Mouse (Mus musculus): Measurements from ENCODE around the gene Tspan14. TPM values are rescaled to one million over a fixed set of nuclear protein-coding genes. Genes with fewer than 3 reads are reported as not detected.
A peak's percentile ranks its signal among the peaks of the same experiment; 100 is the strongest.

Tspan14 gene
- polyA plus RNA-seq (2015; fragmentation: Nextera tagmentation; extraction: Ambion mirVana), result 77.3 and 88.1 TPM in 2 replicates

DNA sequence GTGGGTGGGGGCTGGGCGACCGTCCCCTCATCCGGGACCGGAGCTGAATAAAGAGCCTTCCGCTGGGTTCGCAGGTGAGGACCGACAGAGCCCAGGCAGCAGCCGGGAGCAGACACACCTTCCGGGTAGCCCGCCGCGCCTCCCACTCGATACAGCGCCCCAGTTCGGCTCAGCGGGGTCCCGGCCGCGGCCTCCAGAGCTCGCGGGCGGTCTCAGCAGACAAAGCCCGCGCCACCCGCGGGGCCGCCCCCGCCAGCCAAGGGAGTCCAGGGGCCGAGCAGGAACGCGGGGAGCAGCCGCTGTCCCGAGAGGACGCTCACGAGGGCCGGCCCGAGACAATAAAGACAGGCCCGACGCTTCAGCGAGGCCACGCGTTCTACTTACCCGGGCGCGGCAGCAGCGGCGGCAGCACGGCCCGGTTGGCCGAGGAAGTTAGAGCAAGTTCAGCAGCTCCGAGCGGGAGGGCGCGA is at the start of gene Tspan14:
Gene Tspan14 (minus strand): TSS at position 416 of the 470 bp plus-strand sequence.
- Histone ChIP-seq H3K9me3 (replicated peaks; ENCODE audit: control insufficient read depth, low read length) (no peaks in the 10 kb centered on the region), H3K4me2 (ENCODE audit: low read depth, low read length) (peak within 1 kb of the TSS; percentile 82), H3K27ac (ENCODE audit: low read length) (peak within 1 kb of the TSS; percentile 97), H3K4me1 (ENCODE audit: control insufficient read depth, insufficient read depth, low read length) (peaks cover 37% of the 10 kb centered on the region), H3K4me3 (replicated peaks; ENCODE audit: low read length) (peak within 1 kb of the TSS; percentile 90), H3K27me3 (ENCODE audit: control insufficient read depth, insufficient read depth, low read length) (no peaks in the 10 kb centered on the region), H3K36me3 (ENCODE audit: control insufficient read depth, insufficient read depth, low read length) (no peaks in the 10 kb centered on the region), H3K9ac (ENCODE audit: low read length) (peak within 1 kb of the TSS; percentile 97)
- WGBS, result 0% methylated on average over 51 of the region's 54 CpGs
- ATAC-seq (ENCODE audit: insufficient read depth, low FRiP score), result peak; percentile 46

DNA sequence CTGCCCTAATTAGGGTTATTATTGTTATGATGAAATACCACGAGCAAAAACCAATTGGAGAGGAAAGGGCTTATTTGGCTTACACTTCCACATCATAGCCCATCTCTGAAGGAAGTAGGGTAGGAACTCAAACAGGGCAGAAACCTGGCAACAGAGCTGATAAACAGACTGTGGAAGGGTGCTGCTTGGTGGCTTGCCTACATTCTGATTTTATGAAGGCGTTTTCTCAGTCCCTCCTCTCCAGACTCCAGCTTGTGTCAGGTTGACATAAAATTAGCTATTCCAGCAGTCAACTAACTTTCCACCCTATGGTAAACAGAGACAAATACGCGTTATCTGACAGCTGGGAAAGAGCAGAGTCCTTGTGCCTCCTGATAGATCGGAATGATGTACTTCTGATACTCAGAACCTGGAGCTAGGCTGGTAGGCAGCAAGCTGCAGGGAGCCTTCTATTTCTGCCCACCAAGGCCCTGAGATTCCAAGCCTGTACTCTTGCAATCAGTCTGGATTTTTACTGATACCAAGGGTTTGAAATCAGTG is 48.2 kb upstream of the Tspan14 start:
- Histone ChIP-seq H3K36me3 (ENCODE audit: control insufficient read depth, insufficient read depth, low read length) (no peaks in the 10 kb centered on the region), H3K27me3 (ENCODE audit: control insufficient read depth, insufficient read depth, low read length) (no peaks in the 10 kb centered on the region), H3K4me3 (replicated peaks; ENCODE audit: low read length) (no peak overlapping the region), H3K9me3 (replicated peaks; ENCODE audit: control insufficient read depth, low read length) (no peaks in the 10 kb centered on the region), H3K4me1 (ENCODE audit: control insufficient read depth, insufficient read depth, low read length) (0 out of 2 replicates have a peak, but pooled peaks cover 7% of the 10 kb centered on the region), H3K27ac (ENCODE audit: low read length) (no peak overlapping the region), H3K9ac (ENCODE audit: low read length) (no peak overlapping the region), H3K4me2 (ENCODE audit: low read depth, low read length) (no peak overlapping the region)
- WGBS, result 56% methylated on average over 5 of the region's 5 CpGs
- ATAC-seq (ENCODE audit: insufficient read depth, low FRiP score), result no peak

GRCm38 (mm10) chr14:41013630-41014613 is 47.3 kb upstream of the Tspan14 start, which contains the start of gene Fam213a:
Gene Fam213a, minus strand, starts transcription at chr14:41013788.
- 0 out of 2 replicates have a peak, but pooled peaks cover 7% of the 10 kb centered on the region for H3K4me1 ChIP-seq (ENCODE audit: control insufficient read depth, insufficient read depth, low read length)
- ATAC-seq (ENCODE audit: insufficient read depth, low FRiP score), result peak; percentile 94
- peak within 1 kb of the TSS; percentile 57 for H3K4me3 ChIP-seq (replicated peaks; ENCODE audit: low read length)
- H3K4me2 ChIP-seq (ENCODE audit: low read depth, low read length), result peak within 1 kb of the TSS; percentile 86
- peak within 1 kb of the TSS; percentile 77 for H3K9ac ChIP-seq (ENCODE audit: low read length)
- H3K27ac ChIP-seq (ENCODE audit: low read length), result peak within 1 kb of the TSS; percentile 22; the same call in 1 of the 2 replicates
- 4% methylated on average over 32 of the region's 32 CpGs for WGBS
- H3K27me3 ChIP-seq (ENCODE audit: control insufficient read depth, insufficient read depth, low read length), result no peaks in the 10 kb centered on the region
- H3K36me3 ChIP-seq (ENCODE audit: control insufficient read depth, insufficient read depth, low read length), result no peaks in the 10 kb centered on the region
- H3K9me3 ChIP-seq (replicated peaks; ENCODE audit: control insufficient read depth, low read length), result no peaks in the 10 kb centered on the region

GRCm38 (mm10) chr14:41013143-41013542 is 46.5 kb upstream of the Tspan14 start:
- WGBS, result 12% methylated on average over 9 of the region's 9 CpGs
- ATAC-seq (ENCODE audit: insufficient read depth, low FRiP score), result no peak
- H3K27ac ChIP-seq (ENCODE audit: low read length), result no peak overlapping the region

GRCm38 (mm10) chr14:41011916-41012315 is 45.3 kb upstream of the Tspan14 start:
- no peak overlapping the region for H3K4me2 ChIP-seq (ENCODE audit: low read depth, low read length)
- no peak overlapping the region for H3K4me3 ChIP-seq (replicated peaks; ENCODE audit: low read length)
- no peaks in the 10 kb centered on the region for H3K36me3 ChIP-seq (ENCODE audit: control insufficient read depth, insufficient read depth, low read length)
- no peak overlapping the region for H3K27ac ChIP-seq (ENCODE audit: low read length)
- no peaks in the 10 kb centered on the region for H3K9me3 ChIP-seq (replicated peaks; ENCODE audit: control insufficient read depth, low read length)
- no peaks in the 10 kb centered on the region for H3K27me3 ChIP-seq (ENCODE audit: control insufficient read depth, insufficient read depth, low read length)
- peaks cover 21% of the 10 kb centered on the region; the same call in 1 of the 2 replicates for H3K4me1 ChIP-seq (ENCODE audit: control insufficient read depth, insufficient read depth, low read length)
- no peak overlapping the region for H3K9ac ChIP-seq (ENCODE audit: low read length)
- WGBS, result 73% methylated on average over 3 of the region's 3 CpGs
- ATAC-seq (ENCODE audit: insufficient read depth, low FRiP score), result no peak

More at GRCm38 (mm10) chr14:41013143-41013542, 46.5 kb upstream of the Tspan14 start:
- Histone ChIP-seq H3K9me3 (replicated peaks; ENCODE audit: control insufficient read depth, low read length) (no peaks in the 10 kb centered on the region), H3K9ac (ENCODE audit: low read length) (peak overlapping the region; percentile 77), H3K27me3 (ENCODE audit: control insufficient read depth, insufficient read depth, low read length) (no peaks in the 10 kb centered on the region), H3K36me3 (ENCODE audit: control insufficient read depth, insufficient read depth, low read length) (no peaks in the 10 kb centered on the region), H3K4me1 (ENCODE audit: control insufficient read depth, insufficient read depth, low read length) (peaks cover 12% of the 10 kb centered on the region; the same call in 1 of the 2 replicates), H3K4me3 (replicated peaks; ENCODE audit: low read length) (peak overlapping the region; percentile 57), H3K4me2 (ENCODE audit: low read depth, low read length) (peak overlapping the region; percentile 86)

DNA sequence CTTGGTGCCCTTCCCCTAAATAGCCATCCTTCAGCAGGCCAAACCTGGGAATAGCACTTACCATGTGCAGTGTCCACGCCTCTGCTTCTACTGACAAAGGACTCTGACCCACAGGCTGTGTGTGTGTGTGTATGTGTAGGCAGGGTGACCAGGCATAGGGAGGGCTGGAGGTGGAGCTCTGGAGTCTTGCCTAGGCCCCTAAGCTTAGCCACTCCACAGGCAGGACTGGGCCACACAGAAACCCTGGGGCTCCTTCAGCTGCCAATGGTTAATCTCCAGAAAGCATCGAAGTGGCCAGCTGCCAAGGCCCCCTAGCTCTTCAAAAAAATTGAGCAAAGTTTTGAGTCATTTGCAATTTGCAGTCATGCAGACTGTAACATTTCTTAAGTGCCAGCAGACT is 41.5 kb upstream of the Tspan14 start:
- Histone ChIP-seq H3K36me3 (ENCODE audit: control insufficient read depth, insufficient read depth, low read length) (no peaks in the 10 kb centered on the region), H3K27ac (ENCODE audit: low read length) (peak overlapping the region; percentile 75), H3K4me3 (replicated peaks; ENCODE audit: low read length) (no peak overlapping the region), H3K9me3 (replicated peaks; ENCODE audit: control insufficient read depth, low read length) (no peaks in the 10 kb centered on the region), H3K27me3 (ENCODE audit: control insufficient read depth, insufficient read depth, low read length) (no peaks in the 10 kb centered on the region), H3K4me1 (ENCODE audit: control insufficient read depth, insufficient read depth, low read length) (peaks cover 24% of the 10 kb centered on the region), H3K9ac (ENCODE audit: low read length) (no peak overlapping the region), H3K4me2 (ENCODE audit: low read depth, low read length) (0 out of 2 replicates have a peak overlapping the region, but pooled peaks have one; percentile 17)
- 35% methylated on average over 2 of the region's 2 CpGs for WGBS
- peak; percentile 81 for ATAC-seq (ENCODE audit: insufficient read depth, low FRiP score)

GRCm38 (mm10) chr14:41007641-41008040 is 41.0 kb upstream of the Tspan14 start:
- Histone ChIP-seq H3K9ac (ENCODE audit: low read length) (no peak overlapping the region), H3K27ac (ENCODE audit: low read length) (peak overlapping the region; percentile 75), H3K9me3 (replicated peaks; ENCODE audit: control insufficient read depth, low read length) (no peaks in the 10 kb centered on the region), H3K4me1 (ENCODE audit: control insufficient read depth, insufficient read depth, low read length) (peaks cover 23% of the 10 kb centered on the region), H3K4me3 (replicated peaks; ENCODE audit: low read length) (no peak overlapping the region), H3K4me2 (ENCODE audit: low read depth, low read length) (0 out of 2 replicates have a peak overlapping the region, but pooled peaks have one; percentile 17), H3K36me3 (ENCODE audit: control insufficient read depth, insufficient read depth, low read length) (no peaks in the 10 kb centered on the region), H3K27me3 (ENCODE audit: control insufficient read depth, insufficient read depth, low read length) (no peaks in the 10 kb centered on the region)
- 16% methylated on average over 5 of the region's 5 CpGs for WGBS
- ATAC-seq (ENCODE audit: insufficient read depth, low FRiP score), result peak; percentile 51

GRCm38 (mm10) chr14:41006899-41007298 is 40.3 kb upstream of the Tspan14 start:
- Histone ChIP-seq H3K4me1 (ENCODE audit: control insufficient read depth, insufficient read depth, low read length) (peaks cover 23% of the 10 kb centered on the region), H3K4me2 (ENCODE audit: low read depth, low read length) (no peak overlapping the region), H3K27me3 (ENCODE audit: control insufficient read depth, insufficient read depth, low read length) (no peaks in the 10 kb centered on the region), H3K9ac (ENCODE audit: low read length) (no peak overlapping the region), H3K4me3 (replicated peaks; ENCODE audit: low read length) (no peak overlapping the region), H3K36me3 (ENCODE audit: control insufficient read depth, insufficient read depth, low read length) (no peaks in the 10 kb centered on the region), H3K27ac (ENCODE audit: low read length) (peak overlapping the region; percentile 75; the same call in 1 of the 2 replicates), H3K9me3 (replicated peaks; ENCODE audit: control insufficient read depth, low read length) (no peaks in the 10 kb centered on the region)
- WGBS, result 41% methylated on average over 3 of the region's 3 CpGs
- ATAC-seq (ENCODE audit: insufficient read depth, low FRiP score), result no peak
